Mouse (Mus musculus): ENCODE data around the gene Gm14226. TPM values are rescaled to one million over a fixed set of nuclear protein-coding genes. Genes with fewer than 3 reads are reported as not detected.

The Gm14226 gene
- polyA plus RNA-seq, 1 experiment, result not detected

- no peaks in the 10 kb centered on the region for H3K27me3 ChIP-seq (ENCODE audit: control insufficient read depth, insufficient read depth, low read length)
- TF ChIP-seq CTCF (IDR thresholded peaks at IDR 0.05; ENCODE audit: extremely low read depth, insufficient read length, insufficient replicate concordance, low read depth, low read length), result no peak
- TF ChIP-seq POLR2A (IDR thresholded peaks at IDR 0.05; ENCODE audit: low read depth, low read length), result no peak
- H3K36me3 ChIP-seq (ENCODE audit: control insufficient read depth, insufficient read depth, low read length), result no peaks in the 10 kb centered on the region
- H3K4me1 ChIP-seq (ENCODE audit: control insufficient read depth, insufficient read depth, insufficient read length, low read length), result peaks cover 16% of the 10 kb centered on the region; the same call in 1 of the 2 replicates
- H3K27ac ChIP-seq (ENCODE audit: insufficient read depth, low read depth, low read length), result no peak overlapping the region
- WGBS, result 87% methylated on average over 6 of the region's 6 CpGs
- no peak overlapping the region for H3K4me3 ChIP-seq (ENCODE audit: low read depth, low read length)
Observed at GRCm38 (mm10) chr2:155075649-155076048, 57.6 kb downstream of the Gm14226 start.

Other genes with a start within 250 kb of the Gm14226 start
- gene Gm14214, start 248.2 kb upstream of the Gm14226 start, polyA plus RNA-seq (2012; rRNA removed), result not detected in 2 replicates
- 84.3 and 178 TPM in 2 replicates for gene Raly, start 227.2 kb upstream of the Gm14226 start, polyA plus RNA-seq (2012; rRNA removed)
- 1.2 TPM in 1 of 2 replicates, not detected in the other for gene a, start 226.9 kb upstream of the Gm14226 start, polyA plus RNA-seq (2012; rRNA removed)
- gene Eif2s2, start 125.3 kb upstream of the Gm14226 start, polyA plus RNA-seq (2012; rRNA removed), result 1.4 and 2.1 TPM in 2 replicates
- gene Ahcy, start 56.2 kb downstream of the Gm14226 start, polyA plus RNA-seq (2012; rRNA removed), result 76.5 and 98.7 TPM in 2 replicates
- 2.6 and 9.6 TPM in 2 replicates for gene Itch, start 115.2 kb downstream of the Gm14226 start, polyA plus RNA-seq (2012; rRNA removed)
- gene Dynlrb1, start 218.3 kb downstream of the Gm14226 start, polyA plus RNA-seq (2012; rRNA removed), result 55.3 and 99.3 TPM in 2 replicates